Mouse (Mus musculus) ovary, postnatal 14 days (tissue): ENCODE results near the gene Ldlrad1.

Experiments
- DNase-seq: peaks from one replicate; pipeline ENCODE4 v3.0.0; 2022; ENCODE audit warnings: low spot score

The Ldlrad1 gene

DNA sequence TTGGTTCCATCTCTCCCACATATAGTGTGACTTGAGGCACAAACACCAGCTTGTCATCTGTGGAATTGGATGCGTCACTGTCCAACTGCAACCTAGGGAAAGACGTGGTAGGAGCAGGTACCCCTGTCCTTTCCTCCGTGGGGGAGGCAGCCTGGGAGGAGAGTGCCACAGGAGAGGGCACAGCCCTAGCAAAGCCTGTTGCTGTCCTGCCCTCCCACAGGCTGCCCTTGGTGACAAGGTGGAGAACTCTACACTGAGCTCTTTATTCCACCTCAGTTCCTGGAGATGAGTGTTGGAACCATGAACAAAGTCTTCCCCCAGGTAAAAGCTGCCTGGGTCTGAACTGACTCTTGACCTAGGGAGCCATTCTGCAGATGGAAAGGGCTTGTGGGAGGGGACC, at the start of gene Ldlrad1:
TSS of gene Ldlrad1 (plus strand) at position 301 of the 400 bp plus-strand sequence.
- DNase-seq: no peak

DNA sequence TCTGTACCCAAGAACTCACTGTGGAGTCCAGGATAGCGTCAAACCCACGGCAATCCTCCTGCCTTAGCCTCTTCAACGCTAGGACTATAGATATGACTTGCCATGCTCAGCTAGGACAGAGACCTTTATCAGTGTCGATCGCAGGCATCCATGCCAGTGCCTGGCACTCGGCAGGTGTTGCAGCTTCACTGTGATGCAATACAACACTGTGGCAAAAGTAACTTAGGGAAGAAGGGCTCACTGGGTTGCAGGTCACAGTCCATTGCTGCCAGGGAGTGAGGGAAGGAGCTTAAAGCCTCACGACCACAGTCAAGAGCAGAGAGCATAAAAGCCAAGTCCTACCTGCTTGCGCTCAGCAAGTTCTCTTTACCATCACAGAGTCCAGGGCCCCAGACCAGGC, 48.8 kb upstream of the Ldlrad1 start:
- no peak for DNase-seq

DNA sequence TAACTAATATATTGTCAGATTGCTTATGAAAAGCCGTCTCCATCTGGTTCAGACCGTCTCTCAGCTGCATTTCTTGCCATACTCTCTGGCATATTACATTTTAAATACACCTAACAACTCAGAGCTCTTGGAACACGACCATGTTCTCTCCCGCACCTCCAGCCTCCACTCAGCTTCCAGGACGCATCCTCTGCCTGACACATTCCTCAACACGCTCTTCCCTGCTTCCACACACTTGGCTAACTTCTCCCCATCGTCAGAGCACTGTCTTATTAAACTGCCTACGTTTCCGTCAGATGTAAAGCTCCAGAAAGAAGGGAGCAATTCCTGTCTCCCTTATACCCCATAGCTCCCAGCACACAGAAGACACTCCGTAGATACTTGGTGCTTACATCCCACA, 45.6 kb upstream of the Ldlrad1 start:
- DNase-seq: no peak

DNA sequence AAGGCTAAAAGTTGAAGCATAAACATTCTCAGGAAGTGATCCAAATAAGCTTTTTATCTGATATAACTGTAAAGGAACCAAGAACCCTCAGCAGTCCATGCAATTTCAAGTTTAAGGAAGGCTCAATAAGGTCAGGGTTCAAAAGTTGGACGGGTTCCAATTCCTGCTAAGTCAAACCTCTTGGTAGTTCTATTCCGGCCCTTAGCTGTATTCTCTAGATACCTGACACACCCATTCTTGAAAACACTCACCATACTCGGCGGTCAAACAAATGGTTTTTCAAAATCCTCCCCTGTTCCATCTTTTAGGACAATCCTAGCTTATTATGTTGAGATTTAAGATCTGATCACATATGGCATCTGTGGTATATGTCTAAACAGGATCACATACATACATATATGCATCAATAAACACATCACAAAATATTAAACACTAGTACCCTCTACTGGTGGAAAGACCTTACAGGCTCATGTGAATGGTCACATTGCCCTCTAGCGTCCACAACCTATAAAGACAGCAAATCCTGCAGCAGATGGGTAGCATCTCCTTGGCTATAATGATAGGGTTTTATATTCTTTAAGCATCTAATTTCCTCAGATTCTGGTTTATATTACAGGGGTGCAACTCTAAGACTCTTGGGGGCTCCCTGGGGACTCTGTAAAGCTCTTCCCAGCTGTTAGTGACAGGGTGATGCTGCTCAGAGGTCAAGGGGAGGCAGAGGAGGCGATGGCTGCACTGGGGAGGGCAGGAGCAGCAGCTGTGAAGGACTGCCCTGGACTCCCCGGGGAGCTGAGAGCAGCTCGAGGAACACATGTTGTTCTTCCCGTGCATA, 45.0 kb upstream of the Ldlrad1 start:
- peak; percentile 59 for DNase-seq

DNA sequence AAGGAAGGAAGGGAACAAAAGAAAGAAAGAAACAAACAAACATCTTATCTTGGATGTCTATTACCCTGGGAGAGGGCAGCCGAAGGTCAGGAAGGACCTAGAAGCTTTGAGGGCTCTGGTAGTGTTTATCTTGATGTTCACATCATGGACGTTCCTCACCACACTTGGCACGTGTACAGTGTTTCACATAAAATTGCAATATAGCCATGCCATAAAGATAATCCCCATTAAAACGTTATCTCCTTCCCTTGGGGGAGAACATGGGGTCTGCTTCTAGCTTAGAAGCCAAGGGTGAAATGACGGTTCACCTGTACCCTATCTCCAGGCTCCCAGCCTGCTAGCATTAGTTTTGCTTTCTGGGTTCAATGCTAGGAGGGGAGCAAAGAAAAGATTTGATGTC, 42.3 kb upstream of the Ldlrad1 start:
- no peak for DNase-seq

DNA sequence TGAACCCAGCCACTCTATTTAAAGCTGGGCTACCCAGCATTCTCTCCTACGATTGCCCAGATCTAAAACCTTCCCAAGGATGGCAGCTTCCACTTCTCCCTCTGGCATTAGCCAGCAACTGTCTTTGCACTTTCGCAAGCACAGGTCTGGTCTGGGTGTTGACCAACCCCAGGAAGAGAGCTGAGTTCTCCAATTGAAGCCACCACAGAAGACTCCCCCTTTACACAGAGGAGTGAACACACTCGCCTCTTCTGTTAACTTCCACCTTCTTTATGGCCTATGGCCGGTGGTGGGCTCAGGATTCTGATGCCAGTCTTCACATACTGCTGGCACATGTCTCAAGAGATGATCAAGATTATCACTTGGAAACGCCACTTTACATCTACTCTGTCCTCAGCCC, 41.2 kb upstream of the Ldlrad1 start:
- DNase-seq: no peak

DNA sequence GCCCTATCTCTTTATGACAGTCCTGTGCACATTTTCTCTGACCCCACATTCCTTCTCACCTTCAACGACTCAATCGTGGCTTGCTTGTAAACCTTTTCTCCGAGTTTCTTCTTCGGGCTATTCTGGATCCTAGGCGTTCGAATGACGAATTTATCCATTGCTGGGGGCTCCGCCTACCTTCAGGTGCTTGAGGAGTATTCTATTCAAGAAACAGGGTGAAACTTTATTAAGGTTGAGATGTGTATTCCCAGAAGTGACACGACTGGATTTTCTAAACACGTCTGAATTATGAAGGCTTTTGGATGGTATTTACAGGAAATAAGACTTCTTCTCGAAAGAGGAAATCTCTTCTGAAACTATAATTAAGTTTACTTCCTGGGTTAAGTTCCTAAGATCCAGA, 31.5 kb upstream of the Ldlrad1 start:
- DNase-seq: no peak

DNA sequence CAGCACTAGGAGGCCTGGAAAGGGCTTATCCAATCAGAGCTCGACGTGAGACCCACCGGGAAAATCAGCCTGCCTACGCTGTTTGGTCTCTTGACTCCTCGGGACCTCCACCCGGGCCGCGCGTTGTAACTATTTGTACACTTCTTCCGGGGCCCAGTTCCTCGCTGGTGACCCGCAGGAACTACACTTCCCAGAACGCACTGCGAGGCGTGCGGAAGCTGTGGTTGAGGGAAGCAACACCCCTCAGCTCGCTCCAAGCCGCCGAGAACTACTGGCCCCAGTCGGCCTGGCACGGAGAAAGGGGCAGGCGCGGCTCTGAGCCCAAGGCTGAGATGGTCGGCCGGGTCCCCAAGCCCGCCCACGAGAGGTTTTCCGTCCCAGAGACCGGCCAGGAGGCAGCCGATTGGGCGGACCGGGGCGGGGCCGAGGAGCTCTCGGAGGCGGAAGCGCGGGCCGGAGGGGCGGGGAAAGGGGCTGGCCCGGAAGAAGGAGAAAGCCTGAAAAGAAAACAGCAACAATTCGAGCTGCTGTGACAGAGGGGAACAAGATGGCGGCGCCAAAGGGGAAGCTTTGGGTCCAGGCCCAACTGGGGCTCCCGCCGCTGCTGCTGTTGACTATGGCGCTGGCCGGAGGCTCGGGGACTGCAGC, 30.7 kb upstream of the Ldlrad1 start, which contains the start of gene Tmem59:
TSS of gene Tmem59 (plus strand) at position 218 of the 648 bp plus-strand sequence.
- DNase-seq: peak; percentile 96

DNA sequence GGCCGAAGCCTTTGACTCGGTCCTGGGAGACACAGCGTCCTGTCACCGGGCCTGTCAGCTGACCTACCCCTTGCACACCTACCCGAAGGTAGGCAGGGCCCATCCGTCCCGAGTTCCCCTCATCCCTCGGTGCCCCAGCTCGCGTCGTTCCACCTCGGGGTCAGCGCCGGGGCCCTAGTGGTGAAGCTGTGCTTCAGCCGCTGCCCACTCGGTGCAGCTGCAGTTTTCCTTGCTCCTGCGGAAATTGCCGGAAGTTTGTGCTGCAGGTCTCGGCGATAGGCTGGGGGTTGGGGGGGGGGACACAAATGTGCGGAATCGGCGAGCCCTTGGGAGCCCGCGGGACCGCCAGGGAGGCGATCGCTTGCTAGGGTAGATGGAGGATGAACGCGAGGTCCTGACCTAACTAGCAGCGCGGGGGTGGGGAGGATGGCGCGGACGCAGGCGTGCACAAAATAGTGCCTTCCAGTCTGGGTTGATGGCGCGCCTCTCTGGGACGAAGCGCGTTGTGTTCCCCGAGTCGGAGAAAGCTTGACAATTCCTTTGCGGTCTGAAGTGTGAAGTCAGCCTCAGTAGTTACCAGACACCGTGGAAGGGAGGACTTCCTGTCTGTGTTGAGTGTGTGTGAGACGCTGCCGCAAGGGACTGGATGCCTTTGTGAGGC, 30.0 kb upstream of the Ldlrad1 start, which contains the start of gene Tceanc2:
TSS of gene Tceanc2 (minus strand) at position 287 of the 661 bp plus-strand sequence.
- peak; percentile 20 for DNase-seq

DNA sequence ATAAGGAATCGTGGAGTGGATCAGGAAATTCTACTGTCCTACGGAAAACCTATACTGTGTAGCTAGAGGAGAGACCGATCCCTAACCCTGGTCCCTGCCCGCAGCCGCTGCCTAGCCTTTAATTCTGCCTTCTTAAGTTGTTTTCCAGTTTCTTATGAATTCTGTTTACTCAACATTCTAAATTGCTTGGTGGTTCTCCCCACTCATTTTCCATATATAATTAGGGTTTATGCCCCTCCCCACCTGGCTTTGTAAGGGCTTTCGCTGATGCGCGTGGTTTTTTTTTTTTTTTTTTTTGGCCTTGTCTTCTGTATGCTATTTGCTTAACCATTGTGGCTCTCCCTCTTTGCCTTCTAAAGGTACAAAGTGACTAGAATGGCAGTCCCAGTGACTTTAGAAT, 29.4 kb upstream of the Ldlrad1 start:
- DNase-seq: no peak

DNA sequence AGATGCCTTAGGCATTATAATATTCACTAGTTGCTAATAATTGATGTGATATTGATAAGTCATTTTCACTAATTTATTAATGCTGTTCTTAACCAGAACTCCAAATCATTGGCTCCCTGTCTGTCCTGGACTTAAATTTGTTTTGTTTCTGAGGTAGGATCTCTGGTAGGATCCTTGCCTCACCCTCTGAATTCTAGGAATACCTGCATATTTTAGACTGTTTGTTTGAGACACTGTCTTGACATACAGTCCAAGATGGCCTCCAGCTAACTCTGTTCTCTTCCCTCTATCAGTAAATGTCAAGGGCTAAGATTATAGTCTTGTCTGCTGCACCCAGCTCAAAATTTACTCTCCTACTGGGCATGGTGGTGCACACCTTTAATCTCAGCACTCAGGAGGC, 28.2 kb upstream of the Ldlrad1 start:
- DNase-seq: no peak

DNA sequence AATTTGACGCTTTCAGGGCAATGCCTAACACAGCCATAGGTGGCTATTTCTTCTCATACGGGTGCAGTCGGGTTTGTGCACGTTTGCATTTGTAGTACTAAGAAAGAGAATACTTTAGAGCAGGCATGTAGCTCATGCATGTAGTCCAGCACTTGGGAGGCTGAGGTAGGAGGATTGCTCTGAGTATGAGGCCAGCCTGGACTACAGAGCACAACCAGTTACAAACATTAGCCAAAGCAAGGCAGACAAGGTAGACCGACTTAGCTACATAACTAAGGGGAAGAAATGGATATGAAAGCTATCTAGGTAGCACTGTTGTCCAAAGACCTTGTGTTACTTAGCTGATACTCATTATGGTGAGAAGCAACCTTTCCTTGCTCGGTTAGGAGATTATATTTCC, 27.1 kb upstream of the Ldlrad1 start:
- no peak for DNase-seq

DNA sequence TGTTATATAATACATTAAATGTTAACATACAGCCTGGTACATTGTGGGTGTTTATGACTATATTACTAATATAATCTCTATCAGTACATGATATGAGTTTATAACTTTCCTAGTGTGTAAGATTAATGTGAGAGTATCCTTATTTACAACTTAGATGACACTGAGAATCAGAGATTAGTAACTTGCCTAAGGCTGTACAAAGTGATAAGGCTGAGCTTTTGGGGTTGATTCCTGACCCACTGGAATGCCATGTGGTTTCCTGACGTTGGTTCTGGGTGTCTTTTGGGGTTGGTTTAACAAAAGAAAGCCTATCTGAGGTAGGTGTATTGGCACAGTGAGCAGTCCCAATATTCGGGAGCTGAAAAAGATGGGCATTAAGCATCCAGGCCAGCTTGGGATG, 26.2 kb upstream of the Ldlrad1 start:
- DNase-seq: no peak

DNA sequence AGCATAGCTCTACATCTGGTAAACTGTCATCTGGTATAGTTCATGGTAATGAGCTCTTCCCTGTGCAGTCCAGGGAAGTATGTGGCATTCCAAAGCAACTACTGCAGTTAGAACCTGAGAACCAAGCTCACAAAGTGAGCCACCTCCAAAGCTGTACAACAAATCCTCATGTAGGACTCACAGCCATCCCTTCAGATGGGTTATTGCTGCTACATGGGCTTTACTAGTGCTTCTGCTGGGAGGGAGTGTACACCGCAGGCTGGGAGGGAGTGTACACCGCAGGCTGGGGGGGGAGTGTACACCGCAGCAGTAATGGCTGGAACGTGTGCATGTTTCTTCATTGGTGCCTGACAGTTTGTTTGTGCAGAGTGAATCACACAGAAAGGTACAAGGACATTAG, 25.8 kb upstream of the Ldlrad1 start:
- DNase-seq: no peak

DNA sequence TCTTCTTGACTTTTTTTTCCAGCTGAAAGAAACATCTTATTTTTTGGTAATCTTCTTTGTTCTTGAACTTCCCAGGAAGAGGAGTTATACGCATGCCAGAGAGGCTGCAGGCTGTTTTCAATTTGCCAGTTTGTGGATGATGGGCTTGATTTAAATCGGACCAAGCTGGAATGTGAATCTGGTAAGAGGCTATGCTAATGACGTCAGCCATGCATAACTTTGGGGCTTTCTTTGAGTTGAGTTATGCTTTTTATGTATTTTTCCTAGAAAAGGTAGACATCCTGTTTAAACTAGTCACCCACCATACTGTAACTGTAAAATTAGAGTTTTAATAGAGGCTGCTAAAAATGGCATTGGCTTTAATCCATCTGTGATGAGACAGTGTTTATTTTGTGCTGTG, 23.3 kb upstream of the Ldlrad1 start:
- DNase-seq: no peak

DNA sequence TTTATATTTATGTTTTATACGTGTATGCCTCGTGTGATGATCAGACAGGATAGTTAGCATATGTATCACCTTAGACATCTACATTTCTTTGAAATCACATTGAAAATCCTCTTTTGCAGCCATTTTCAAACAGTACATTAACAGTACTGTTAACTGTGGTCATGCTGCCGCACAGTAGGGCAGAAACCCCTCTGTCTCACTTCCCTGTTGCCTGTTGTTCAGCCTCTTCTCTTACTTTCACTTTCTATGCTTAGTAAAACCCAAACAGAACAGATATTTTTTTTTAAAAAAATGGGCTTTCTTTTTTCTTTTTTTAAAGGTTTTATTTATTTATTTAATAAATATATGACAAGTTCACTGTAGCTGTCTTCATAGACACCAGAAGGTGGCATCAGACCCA, 15.1 kb upstream of the Ldlrad1 start:
- DNase-seq: no peak

DNA sequence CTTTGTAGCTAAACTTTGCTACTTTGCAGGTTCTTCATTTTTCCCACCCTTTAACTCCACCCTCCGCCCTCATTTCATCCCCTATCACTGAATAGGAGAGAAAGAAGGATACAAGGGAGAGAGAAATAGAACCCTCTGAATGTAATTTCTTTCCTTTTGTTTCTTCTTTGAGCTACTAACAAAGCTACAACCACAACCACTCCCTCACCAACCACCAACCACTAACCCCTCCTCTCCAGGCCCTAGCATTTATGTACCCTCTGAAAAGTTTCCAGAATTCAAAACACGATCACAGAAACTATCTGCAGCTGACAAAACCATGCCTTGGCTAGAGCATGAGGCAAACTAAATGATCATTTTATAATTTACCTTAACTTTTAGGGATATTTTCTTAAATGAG, 12.5 kb upstream of the Ldlrad1 start:
- DNase-seq: no peak

DNA sequence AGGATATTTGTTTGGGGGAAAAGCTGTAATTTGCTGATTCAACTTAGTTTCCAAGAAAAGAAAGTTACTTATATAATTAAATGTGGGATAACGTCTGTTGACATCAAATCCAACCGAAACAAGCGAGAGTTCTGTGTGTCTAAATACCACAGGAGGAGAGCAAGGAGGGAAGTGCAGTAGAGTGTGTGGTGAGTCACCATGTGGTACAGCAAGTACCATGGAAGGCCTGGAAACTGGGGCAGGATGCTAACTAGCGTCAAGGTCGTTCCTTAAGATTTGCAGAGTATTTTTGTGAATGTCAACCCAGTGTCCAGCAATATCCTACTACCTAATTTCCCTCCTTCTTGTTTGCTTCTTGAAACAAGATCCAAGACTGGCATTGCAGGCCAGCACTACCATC, 10.9 kb upstream of the Ldlrad1 start:
- DNase-seq: no peak

DNA sequence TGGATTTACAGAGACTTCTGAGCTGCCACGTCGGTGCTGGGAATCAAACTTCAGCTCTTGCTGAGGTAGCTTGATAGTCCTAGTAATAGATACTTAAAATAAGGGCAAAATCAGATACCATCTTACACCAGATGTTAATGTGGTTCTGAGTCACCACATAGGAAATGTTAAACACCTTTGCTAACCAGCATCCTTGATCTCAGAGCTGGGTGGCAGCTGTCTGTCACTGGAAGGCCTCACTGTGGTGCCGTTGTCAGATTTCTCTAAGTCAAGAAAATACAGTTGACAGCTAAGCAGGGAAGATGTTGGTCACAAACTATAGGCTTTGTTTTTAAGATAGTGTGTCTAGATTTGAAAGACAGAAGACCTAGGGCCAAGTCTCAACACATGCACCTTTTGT, 7.2 kb upstream of the Ldlrad1 start:
- no peak for DNase-seq

DNA sequence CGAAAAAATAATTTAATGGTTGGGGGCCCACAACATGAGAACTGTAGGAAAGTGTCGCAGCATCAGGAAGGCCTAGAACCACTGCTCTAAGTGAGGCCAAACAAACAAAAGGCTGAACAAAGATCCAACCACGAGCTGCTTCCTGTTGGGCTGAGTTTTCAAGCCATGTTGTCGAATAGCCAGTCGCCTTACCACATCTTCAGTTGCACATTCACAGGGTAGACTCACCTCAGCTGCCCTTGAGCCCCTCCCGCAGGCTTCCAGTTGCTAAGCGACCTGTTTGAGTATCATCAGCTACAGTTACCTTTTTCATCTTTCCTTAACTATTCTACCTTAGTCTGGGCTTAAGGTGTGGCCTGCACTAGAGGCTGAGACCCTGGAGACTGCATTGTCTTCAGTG, 6.0 kb upstream of the Ldlrad1 start:
- DNase-seq: no peak

DNA sequence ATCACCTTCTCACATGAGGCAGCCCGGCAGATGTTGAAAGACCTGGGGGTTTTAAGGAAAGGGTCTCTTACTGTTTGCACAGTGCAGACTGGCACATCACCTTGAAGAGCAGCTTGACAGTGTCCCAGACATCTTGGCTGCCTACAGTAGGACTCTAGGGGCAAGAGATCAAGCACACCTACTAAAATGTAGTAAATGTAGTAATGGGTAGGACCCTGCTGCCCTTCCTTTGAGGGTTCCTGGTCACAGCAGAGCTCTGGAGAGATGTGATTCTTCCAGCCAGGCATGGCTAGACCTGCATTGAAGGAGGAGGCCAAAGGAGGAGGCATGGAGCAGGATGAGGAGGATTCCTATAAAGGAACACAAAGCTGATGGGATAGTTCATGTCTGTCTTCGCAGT, 2.0 kb upstream of the Ldlrad1 start:
- DNase-seq: no peak

DNA sequence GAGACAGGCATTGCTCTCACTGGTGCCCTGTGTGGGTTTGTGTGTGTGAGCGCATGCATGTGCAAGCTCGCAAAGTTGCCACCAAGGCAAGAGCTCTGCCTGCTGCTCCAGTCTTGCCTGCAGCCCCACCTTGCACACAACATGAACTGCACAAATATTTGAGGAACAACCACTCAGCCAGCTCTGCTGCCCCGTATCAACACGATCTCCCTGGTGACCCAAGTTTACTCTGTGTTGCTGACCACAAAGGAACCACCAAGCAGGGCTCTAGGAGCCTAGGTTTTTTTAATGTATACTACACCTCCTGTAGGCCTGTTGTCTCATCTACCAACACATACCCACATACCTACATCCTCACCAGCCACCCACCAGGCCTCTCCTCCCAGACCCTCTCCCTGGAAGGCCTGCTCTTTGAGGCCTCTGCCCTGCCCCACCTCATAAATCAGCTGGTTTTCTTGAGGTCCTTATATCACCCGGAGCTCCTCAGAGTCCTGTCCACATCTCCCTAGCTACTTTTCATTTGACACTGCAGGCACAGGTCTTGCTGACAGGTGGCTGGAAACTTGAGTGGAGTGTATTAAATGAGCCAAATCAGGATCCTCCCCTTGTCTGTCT, 1.6 kb downstream of the Ldlrad1 start:
- no peak for DNase-seq

DNA sequence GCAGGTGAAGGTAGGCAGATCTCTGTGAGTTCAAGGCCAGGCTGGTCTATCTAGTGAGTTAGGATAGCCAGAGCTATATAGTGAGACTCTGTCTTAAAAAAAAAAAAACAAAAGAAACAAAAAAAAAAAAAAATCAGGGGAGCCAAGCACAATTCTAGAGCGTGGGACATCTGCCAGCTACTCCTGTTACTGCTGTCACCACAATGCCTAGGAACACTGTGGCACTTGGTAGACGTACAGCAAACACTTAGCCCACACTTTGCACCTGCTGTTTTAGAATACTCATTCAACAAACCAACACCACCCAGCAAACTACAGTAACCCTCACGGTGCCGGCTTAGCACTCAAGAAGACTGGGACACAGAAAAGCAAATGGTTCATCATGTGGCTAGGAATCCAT, 2.5 kb downstream of the Ldlrad1 start:
- no peak for DNase-seq
